Mouse (Mus musculus): ENCODE results near the gene Slc25a23.

DNA sequence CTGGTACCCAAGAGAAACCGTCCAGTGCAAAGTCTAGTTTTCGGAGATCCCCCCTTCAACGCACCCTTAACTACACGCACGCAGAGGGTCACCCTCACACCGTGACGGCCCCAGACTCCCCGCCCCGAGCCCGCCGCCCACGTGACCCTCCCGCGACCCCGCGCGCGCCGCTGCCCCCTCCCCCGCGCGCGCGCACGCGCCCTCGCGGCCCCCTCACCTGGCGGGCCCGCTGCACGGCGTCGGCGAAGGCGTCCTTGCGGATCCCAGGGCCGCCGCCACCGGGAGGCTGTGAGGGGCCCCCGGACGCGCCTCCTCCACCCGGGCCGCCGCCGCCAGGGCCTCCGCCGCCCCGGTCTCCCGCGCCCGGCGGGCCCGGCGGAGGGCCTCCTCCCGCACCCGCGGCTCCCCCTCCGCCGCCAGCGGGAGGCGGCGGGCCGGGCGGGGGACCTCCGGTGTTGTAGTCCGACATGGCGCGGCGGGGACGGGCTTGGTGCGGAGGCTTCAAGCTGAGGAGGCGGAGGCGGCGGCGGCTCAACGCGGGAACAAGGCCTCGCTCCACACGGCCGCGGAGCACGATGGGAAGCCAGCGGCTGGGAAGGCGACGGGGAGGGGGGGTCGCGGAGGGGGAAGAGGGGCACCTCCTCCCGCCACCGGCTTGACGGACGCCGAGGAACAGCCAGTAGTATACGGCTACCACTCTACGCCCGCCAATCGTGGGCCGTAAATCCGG, 28.6 kb downstream of the Slc25a23 start, which contains the start of gene Khsrp:
- TF ChIP-seq EP300 (IDR thresholded peaks at IDR 0.05; ENCODE audit: insufficient read depth, low read depth, low read length) (no peak), CTCF (IDR thresholded peaks at IDR 0.05; ENCODE audit: low read depth, low read length) (no peak)

Data from ES-Bruce4 (cell line).